Mouse (Mus musculus) adrenal gland, adult 2 months (tissue): ENCODE results near the gene Myod1. TPM values are rescaled to one million over a fixed set of nuclear protein-coding genes. Genes with fewer than 3 reads are reported as not detected.

ENCODE experiments used
- DNase-seq: peaks from one replicate; pipeline ENCODE4 v3.0.0; 2021
- polyA plus RNA-seq: library from polyadenylated mRNA; depleted of rRNA; stranded (reverse); fragments of >200 nt; gene quantifications from 2 replicates; pipeline ENCODE4 v1.2.3, GENCODE M21; 2012; rRNA removed
- total RNA-seq, 2 experiments: library from RNA; stranded (reverse); gene quantifications; 2 replicates each; pipeline ENCODE4 v1.2.3; 2021

Gene Myod1
- total and polyA plus RNA-seq, 3 experiments, result not detected

- no peak for DNase-seq
These were observed 39.6 kb downstream of the Myod1 start for GRCm38 (mm10) chr7:46415818-46416425.

- DNase-seq, result no peak
These were observed 41.2 kb downstream of the Myod1 start for GRCm38 (mm10) chr7:46417467-46417866.

GRCm38 (mm10) chr7:46418102-46418622 lies 41.9 kb downstream of the Myod1 start:
- no peak for DNase-seq

- no peak for DNase-seq
These were observed 45.3 kb downstream of the Myod1 start for GRCm38 (mm10) chr7:46421535-46421934.

DNA sequence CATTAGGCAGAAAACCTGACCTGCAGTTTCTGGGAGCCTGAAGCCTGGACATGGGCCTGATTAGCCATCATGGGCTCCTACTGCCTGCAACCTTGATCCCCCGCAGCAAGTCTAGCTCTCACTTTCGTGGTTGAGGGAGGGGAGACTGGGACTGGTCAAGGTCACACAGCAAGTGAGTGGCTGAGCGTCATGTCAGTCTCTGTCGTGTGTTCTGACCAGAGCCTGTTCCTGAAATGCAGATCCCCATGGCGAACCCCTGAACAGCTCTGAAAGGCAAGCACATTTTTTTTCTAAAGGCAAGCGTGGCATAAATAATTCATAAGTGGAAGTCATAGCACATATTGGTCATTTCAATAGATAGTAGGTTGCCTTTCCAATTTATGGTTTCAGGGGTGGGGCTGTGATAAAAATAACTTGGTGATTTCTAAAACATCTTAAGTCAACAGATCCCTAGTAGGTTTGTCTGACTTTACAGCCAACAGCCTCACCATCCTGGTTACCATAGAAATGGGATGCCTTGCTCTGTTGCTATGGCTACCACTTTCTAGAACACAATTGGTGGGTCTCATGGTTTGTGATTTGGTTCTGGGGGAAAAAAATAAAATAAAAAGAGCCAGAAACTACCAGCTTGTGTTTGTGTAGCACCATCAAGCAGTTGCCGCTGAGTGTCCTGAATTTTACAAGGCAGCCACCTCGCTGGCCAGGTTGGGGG lies 45.9 kb downstream of the Myod1 start:
- DNase-seq, result no peak

DNA sequence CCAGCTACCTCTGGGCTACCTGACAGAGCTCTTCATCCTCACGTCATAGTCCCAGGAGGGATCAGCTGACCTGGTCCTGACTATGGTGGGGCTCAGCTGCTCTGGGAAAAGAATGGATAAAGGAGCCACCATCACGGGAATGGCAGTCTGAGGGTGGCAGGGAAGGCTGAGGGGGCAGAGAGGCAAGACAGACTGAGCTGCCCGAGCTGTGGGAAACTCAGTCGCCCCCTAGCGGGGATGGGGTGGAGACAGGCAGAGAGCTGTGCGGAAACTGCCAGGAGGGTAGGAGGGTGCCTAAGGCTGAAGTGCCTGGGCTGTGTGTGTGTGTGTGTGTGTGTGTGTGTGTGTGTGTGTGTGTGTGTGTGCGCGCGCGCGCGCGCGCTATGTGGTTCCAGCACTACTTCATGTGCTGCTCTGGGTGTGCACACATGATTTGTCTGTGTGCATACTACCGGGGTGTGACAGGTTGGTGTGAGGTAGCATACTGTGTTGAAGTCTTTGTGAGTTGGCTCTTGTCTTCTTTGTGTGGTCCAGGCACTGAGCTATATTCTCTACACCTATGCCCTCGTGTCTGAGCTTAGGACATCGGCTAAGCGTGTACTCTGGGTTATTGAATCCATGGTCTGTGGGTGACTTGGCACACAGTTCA lies 46.6 kb downstream of the Myod1 start:
- peak; percentile 54 for DNase-seq

- DNase-seq, result no peak
These were observed 47.7 kb downstream of the Myod1 start for GRCm38 (mm10) chr7:46423951-46424350.

- no peak for DNase-seq
These were observed 48.7 kb downstream of the Myod1 start for GRCm38 (mm10) chr7:46425012-46425411.

Other genes starting within 250 kb of the Myod1 start
- gene Abcc8, start 196.4 kb upstream of the Myod1 start, total RNA-seq, result 1 to 10 TPM; 1.7 to 3.3 TPM
- 1.3 and 1.7 TPM in 2 replicates for gene Abcc8, start 196.4 kb upstream of the Myod1 start, polyA plus RNA-seq
- 1 to 10 TPM; 1.6 to 1.8 TPM for gene Ush1c, start 138.0 kb upstream of the Myod1 start, total RNA-seq
- gene Ush1c, start 138.0 kb upstream of the Myod1 start, polyA plus RNA-seq, result 0.06 TPM in 1 of 2 replicates, not detected in the other
- gene Otog, start 135.5 kb upstream of the Myod1 start, total RNA-seq, result 1 to 10 TPM in 1 of 2 experiments, not detected in 1; 1.5 TPM
- 0.04 and 0.16 TPM in 2 replicates for gene Otog, start 135.5 kb upstream of the Myod1 start, polyA plus RNA-seq
- under 1 TPM; 0.28 to 0.37 TPM for gene Kcnc1, start 20.0 kb downstream of the Myod1 start, total RNA-seq
- gene Kcnc1, start 20.0 kb downstream of the Myod1 start, polyA plus RNA-seq, result 0.75 and 0.76 TPM in 2 replicates